Mouse (Mus musculus) spleen, adult 2 months (tissue): Measurements from ENCODE around the gene Apba3.

Experiments
- CTCF ChIP-seq: fragments of 200-500 bp; IDR thresholded peaks from 2 replicates; pipeline ENCODE4 v1.5.1; 2011; ENCODE audit warnings: mild to moderate bottlenecking, inconsistent platforms; ENCODE audit not compliant: insufficient read depth, insufficient read length, insufficient replicate concordance; ENCODE audit errors: extremely low read depth
- POLR2A ChIP-seq: fragments of 200-500 bp; IDR thresholded peaks from 2 replicates; pipeline ENCODE4 v1.6.1; 2011; ENCODE audit warnings: low read depth, low read length, inconsistent platforms

GRCm38 (mm10) chr10:81265540-81265939, 1.2 kb upstream of the Apba3 start:
- TF ChIP-seq CTCF (no peak), POLR2A (no peak)
